Mouse (Mus musculus): ENCODE data around the gene Tulp4.
A peak's percentile ranks its signal among the peaks of the same experiment; 100 is the strongest.

Gene Tulp4

GRCm38 (mm10) chr17:6106361-6107014 is at the start of gene Tulp4:
Gene Tulp4, plus strand, starts transcription at chr17:6106437.
- peak; percentile 85 to 92 for DNase-seq

- no peak for DNase-seq
Measured at GRCm38 (mm10) chr17:6062793-6063192, 43.4 kb upstream of the Tulp4 start.

DNA sequence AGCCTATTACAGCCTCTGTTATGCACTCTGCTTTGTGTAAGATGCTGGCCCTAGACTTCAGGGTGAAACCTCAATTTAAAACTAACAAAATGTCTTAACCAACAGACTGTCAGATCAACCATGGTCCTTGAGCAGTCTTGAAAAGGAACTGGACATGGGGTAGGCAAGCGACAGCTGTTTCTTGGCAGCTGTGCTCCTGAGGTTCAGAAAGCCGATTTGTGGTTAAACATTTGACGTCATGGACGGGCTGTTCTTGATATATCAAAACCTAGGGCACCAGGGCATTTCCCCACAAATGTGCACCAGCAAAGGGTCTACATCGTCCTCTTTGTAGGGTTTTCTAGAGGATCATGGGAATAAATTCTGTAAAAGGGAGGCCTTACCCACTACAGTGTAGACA is 42.7 kb upstream of the Tulp4 start:
- no peak for DNase-seq

DNA sequence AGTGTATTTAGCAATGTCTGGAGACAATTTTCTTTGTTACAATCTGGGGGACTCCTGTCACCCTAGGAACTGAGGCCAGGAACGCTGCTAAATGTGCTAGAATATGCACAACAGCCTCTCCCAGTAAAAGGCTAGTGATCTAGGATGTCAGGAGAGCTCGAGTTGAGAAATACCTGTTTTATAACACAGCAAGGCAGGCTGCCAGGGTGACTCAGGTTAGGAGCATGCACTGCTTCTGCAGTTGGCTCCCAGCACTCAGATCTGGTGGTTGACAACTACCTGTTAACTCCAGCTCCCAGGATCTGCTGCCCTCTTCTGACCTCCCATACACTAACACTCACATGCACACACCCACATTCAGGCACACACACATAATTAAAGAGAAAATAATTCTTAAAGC is 40.2 kb upstream of the Tulp4 start:
- no peak for DNase-seq

DNA sequence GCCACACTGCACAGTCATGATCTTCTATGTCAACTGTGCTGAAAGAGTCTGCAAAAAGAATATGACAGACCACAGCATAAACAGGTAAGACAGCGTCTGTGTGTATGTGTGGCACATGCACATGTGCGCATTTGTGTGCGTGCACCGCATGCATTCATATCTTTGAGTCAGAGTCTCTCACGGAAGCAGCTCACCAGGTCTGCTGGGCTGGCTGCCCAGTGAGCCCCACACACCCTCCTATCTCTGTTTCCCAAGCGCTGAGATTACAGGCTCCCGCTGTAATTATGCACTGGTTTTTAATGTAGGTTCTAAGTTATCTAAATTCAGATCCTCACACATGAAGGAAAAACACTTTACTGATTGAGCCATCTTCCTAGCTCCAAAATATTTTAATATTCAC is 38.6 kb upstream of the Tulp4 start:
- DNase-seq: no peak

DNA sequence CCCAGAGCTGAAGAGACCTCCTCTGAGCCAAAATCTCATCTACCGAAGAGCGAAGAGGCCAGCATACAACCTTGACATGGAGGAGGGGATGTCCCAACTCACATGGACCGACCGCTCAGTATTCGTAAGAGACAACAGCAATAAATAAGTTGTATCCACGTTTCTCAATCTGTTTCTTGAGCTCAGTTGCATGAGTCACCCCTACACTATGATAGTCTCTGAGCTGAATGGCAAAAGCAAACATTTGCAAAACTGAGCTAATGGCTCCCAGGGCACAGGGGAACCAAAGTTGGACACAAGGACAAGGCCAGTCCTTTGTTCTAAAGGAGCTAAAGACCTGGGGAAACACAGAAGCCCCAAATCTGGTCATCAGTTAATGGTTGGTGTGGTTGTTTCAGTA is 36.4 kb upstream of the Tulp4 start:
- no peak for DNase-seq

- DNase-seq: peak in 1 of 2 experiments; percentile 12
Measured at GRCm38 (mm10) chr17:6073405-6073804, 32.8 kb upstream of the Tulp4 start.

- peak; percentile 99 for DNase-seq
Measured at GRCm38 (mm10) chr17:6079287-6080122, 26.7 kb upstream of the Tulp4 start, which contains the start of the genes Serac1 and Gtf2h5. Gene Serac1, minus strand, starts transcription at chr17:6079741. Gene Gtf2h5, plus strand, starts transcription at chr17:6079786.

- DNase-seq: no peak
Measured at GRCm38 (mm10) chr17:6083323-6083890, 22.8 kb upstream of the Tulp4 start.

DNA sequence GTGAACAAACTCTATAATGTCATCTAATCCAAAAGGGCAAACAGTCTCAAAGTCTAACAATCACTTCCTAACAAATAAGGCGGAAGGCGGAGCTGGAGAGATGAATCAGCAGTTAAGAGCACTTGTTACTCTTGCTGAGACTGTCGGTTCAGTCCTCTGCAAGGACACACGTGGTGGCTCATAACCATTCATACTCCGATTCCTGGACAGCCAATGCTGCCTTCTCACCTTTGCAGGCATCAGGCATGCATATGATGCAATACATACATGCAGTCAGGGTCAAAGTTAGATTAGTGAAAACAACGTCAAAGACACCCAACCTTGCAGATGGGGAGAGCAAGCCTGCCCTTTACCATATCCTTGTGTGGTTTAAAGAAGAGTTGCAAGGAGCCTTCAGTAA is 14.6 kb upstream of the Tulp4 start:
- DNase-seq: no peak

DNA sequence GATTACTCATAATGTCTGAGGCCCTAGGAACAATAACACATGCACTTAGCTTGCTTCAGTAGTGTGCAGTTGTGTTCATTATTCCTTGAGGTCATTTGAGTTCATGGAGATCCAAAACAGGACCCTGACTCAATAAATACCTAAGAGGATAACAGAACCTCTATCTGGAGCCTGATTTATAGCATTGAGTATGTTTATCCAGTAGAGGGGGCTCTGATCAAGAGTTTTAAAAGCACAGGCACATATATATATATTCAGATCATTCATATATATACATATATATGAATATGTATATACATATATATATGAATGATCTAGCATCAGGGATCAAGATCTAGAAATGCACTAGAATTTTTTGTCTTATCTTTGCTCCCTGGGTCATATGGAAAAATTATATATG is 10.7 kb upstream of the Tulp4 start:
- no peak for DNase-seq

- DNase-seq: peak; percentile 70 to 77
Measured at GRCm38 (mm10) chr17:6097884-6098283, 8.4 kb upstream of the Tulp4 start.

- DNase-seq: no peak
Measured at GRCm38 (mm10) chr17:6102287-6102686, 4.0 kb upstream of the Tulp4 start.

DNA sequence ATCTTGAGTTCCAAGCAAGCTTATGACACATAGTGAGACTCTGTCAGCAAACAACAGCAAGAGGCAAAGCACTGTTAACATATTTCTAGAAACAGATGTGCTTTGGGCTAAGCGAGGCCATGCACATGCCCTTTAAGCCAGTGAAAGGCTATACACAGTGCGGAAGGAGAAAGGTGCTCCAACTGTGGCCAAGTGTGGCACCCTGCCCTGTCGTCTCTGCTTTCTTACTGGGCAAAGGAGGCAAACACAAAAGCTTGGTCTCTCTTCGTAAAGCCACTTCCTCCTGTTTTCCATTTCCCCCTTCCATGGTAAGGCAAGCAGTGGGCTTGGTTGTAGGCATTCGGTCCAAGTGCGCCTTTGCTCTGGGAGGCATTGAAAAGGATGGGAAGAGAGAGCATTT is 2.7 kb upstream of the Tulp4 start:
- no peak for DNase-seq

DNA sequence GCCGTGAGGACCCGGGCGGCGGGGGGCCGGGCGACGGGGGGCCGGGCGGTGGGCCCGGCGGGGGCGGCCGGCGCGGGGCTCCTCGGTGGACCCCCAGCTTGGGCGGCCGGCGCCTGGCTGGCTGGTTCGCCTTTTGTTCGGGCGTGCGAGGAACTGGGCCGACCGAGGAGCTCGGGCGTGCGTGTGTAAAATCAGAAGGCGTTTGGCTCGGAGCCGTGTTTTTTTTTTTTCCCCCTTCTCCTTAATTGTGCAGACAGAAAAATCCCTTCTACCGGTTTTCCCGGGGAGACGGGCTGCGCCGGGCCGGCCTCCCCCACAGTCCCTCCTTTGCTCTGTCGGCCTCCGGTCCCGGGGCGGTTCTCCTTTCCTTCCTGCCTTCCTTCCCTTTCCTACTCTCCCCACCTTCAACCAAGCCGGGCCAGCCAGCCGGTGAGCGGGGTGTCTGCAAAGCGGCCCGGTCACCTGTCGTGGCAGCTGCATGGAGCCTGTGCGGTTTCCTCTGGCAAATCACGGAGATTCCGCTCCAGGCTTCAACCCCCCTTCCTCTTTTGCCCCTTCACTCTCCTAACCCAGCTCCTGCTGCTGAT is 871 bp downstream of the Tulp4 start:
- peak; percentile 63 to 78 for DNase-seq

GRCm38 (mm10) chr17:6108175-6108574 is 1.9 kb downstream of the Tulp4 start:
- DNase-seq: no peak

DNA sequence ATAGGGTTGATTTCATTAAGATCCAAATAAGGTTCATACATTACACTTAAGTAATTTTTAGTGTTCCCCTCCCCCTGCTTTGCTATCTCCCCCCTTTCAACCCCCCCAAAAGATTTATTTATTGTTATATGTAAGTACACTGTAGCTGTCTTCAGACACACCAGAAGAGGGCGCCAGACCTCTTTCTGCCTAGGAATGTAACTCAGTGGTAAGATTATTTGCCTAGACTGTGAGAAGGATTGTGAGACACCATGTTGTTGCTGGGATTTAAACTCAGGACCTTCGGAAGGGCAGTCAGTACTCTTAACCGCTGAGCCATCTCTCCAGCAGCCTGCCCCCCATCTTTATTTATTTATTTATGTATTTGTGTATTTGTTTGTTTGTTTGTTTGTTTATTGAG is 4.7 kb downstream of the Tulp4 start:
- no peak for DNase-seq

DNA sequence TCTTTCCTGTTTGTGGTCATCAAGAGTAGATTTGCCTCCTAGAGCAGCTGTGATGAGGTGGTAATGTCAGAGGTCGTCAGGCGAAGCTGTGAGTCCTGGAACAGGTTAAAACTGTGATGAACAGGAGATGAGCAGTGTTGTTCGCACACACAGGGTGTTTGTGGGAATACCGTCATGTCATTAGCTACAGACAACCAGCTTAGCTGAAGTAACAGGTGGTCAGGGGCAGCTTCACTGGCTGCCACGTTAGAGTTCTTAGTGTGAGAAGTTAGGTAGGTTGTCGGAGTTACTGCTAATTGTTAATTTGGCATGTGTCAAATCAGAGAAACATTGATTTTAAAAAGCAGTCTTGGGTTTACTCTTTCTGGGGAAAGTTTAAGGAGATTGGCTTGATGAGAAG is 7.4 kb downstream of the Tulp4 start:
- DNase-seq: no peak

DNA sequence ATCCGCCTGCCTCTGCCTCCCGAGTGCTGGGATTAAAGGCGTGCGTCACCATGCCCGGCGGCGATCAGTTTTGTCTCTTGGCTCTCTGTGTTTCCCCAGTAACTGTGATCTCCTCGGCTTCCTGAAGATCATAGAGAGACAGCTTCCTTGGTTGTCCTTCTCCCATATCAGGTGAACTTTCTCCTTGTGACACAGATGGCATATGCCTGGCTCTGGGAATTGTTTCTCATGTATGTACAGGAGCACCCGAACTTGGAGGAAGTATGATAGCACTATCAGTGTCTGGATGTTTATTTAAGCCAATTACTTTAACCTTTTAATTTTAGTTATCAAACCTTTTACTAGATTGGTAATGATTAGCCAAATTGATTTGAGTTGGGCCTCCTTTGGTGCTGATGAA is 8.8 kb downstream of the Tulp4 start:
- DNase-seq: no peak

DNA sequence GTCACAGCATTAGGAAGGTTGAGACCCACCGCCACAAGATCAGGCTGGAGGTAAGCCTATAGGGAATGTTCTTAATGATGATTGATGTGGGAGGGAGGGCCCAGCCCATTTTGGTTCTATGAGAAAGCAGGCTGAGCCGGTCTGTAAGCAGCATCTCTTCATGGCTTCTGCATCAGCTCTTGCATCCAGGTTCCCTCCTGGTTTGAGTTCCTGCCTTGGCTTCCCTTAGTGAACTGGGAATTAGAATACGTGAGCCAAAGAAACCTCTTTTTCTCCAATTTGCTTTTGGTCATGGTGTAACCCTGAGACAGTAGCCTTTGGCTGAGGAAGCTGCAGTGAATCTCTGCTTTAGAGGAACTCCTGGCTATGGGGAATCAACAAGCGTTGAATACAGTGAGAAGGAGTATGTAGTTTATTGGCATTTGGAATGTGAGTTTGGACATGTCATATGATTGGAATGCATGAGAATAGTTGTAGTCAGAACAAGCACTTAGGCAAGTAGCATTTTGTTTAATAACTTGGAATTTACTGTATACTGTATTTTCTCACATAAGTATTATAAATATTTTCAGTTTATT is 11.0 kb downstream of the Tulp4 start:
- DNase-seq: no peak

DNA sequence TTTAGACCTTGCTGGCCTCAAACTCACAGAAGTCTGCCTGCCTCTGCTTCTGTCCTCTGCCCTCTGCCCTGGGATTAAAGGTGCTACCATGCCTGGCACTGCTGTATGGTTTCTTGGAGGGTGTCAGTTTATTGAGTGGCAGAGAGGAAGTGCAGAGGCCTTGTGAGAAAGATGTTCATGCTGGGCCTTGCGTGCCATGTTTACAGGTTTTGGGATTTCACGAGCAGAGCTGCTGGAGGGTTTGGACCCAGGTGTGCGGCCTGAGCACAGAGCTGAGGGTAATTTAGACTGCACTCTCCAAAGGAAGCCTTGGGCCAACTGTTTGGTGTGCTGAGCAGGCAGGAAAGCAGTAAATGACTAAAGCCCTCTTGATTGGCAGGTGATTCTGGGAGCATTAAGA is 11.7 kb downstream of the Tulp4 start:
- DNase-seq: no peak

- DNase-seq: no peak
Measured at GRCm38 (mm10) chr17:6118861-6119260, 12.6 kb downstream of the Tulp4 start.

DNA sequence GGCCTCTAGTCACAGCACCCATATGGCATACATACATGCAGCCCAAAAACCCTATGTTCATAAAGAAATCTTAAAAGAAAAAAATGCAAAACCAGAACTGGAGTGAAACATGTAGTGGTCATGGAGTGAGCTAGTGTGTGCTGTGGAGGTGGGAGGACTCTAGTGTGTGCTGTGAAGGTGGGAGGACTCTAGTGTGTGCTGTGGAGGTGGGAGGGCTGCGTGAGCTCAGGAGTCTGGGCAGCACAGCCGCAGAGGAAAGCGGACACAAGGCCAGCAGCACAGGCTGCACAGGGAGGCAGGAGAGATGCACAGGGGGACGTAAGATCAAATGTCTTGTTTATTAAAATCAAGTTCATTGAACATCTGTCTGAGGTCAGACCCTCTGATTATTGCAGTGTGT is 17.5 kb downstream of the Tulp4 start:
- DNase-seq: no peak

All from kidney, postnatal 4 days (tissue).